Mouse (Mus musculus) hindbrain, embryonic 12.5 days (tissue): ENCODE measurements around the gene Zfand4. TPM values are rescaled to one million over a fixed set of nuclear protein-coding genes. Genes with fewer than 3 reads are reported as not detected.
A peak's percentile ranks its signal among the peaks of the same experiment; 100 is the strongest.

Experiments
- ATAC-seq: fragments of 200-750 bp; cut with Nextera tagmentation; 2 replicates; pipeline ENCODE4 v1.8.0; 2017; ENCODE audit warnings: moderate TSS enrichment; ENCODE audit not compliant: low FRiP score
- H3K27ac ChIP-seq: fragments of 300-500 bp; sonication (generic); 2 replicates; pipeline ENCODE4 v1.5.1; 2016; ENCODE audit warnings: mild to moderate bottlenecking
- H3K27me3 ChIP-seq: fragments of 300-500 bp; sonication (generic); 2 replicates; pipeline ENCODE4 v1.6.1; 2016; ENCODE audit warnings: mild to moderate bottlenecking
- H3K36me3 ChIP-seq: fragments of 300-500 bp; sonication (generic); 2 replicates; pipeline ENCODE4 v1.6.1; 2016; ENCODE audit warnings: mild to moderate bottlenecking
- H3K4me1 ChIP-seq: fragments of 300-500 bp; sonication (generic); 2 replicates; pipeline ENCODE4 v1.6.1; 2016
- H3K4me2 ChIP-seq: fragments of 300-500 bp; sonication (generic); replicated peaks from 2 replicates; pipeline ENCODE4 v1.6.1; 2016; ENCODE audit warnings: mild to moderate bottlenecking
- H3K4me3 ChIP-seq: fragments of 300-500 bp; sonication (generic); 2 replicates; pipeline ENCODE4 v1.5.1; 2016; ENCODE audit warnings: mild to moderate bottlenecking
- H3K9ac ChIP-seq: fragments of 300-500 bp; sonication (generic); 2 replicates; pipeline ENCODE4 v1.6.1; 2016; ENCODE audit warnings: mild to moderate bottlenecking, moderate library complexity
- H3K9me3 ChIP-seq: fragments of 300-500 bp; sonication (generic); replicated peaks from 2 replicates; pipeline ENCODE4 v1.6.1; 2016; ENCODE audit warnings: mild to moderate bottlenecking
- WGBS: fragments of 180-500 bp; shearing (Covaris S2); methylation state at CpG from one replicate; pipeline ENCODE4 v1.1.7; 2016; 5-methylcytosine and 5-hydroxymethylcytosine counted together
- polyA plus RNA-seq: library from polyadenylated mRNA; unstranded; fragments of >200 nt; fragmentation: Nextera tagmentation; extraction: Ambion mirVana; gene quantifications from 2 replicates; pipeline ENCODE4 v1.2.1, GENCODE M21; 2016

Zfand4 gene
- polyA plus RNA-seq, 1 experiment from 2014 or later: 8.9 TPM

DNA sequence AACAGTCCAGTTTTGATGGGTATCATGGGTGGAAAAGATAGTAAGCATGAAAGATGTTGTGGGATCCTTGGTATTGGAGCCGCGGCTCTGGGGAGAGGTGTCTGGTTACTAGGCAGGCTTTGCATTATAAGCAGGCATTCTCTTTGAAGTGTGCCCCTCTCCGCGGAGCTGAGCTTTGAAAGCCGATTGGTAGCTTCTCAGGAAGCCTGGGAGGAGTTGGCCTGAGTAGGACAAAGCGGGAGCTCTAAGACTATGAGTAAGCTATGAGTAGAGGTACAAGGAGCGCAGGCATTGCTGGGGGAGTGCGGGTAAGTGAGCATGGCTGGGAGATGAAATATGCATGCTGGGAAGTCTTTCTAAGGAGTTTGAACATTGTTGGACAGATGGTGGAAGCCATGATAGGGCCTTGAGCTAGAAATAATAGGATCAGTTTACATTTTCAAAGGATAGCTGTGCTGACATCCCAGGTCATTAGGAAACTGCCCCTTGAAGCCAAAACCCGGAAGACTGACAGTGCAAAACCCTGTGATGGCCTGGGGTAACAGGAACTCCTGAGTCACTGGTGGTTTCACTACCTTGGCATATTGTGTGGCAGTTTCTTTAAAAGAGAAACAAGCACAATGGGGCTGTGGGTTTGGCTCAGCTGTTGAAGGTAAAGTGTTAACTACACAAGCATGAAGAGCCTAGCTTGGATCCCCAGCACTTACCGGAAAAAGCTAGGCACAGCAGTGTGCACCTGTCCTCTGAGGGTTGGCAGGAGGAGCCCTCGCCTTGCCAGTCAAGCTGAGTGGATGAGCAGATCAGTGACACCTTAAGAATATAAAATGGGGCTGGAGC lies 2.5 kb downstream of the Zfand4 start:
- H3K4me1 ChIP-seq: peaks cover 11% of the 10 kb centered on the region
- WGBS: 16% methylated on average over 11 of the region's 11 CpGs
- peak overlapping the region; percentile 36; the same call in 1 of the 2 replicates for H3K27ac ChIP-seq
- H3K4me2 ChIP-seq: peak overlapping the region; percentile 50
- H3K4me3 ChIP-seq: peak overlapping the region; percentile 16
- peak; percentile 33 for ATAC-seq
- no peaks in the 10 kb centered on the region for H3K27me3 ChIP-seq
- peak overlapping the region; percentile 18; the same call in 1 of the 2 replicates for H3K9ac ChIP-seq
- no peaks in the 10 kb centered on the region for H3K9me3 ChIP-seq
- no peaks in the 10 kb centered on the region for H3K36me3 ChIP-seq

DNA sequence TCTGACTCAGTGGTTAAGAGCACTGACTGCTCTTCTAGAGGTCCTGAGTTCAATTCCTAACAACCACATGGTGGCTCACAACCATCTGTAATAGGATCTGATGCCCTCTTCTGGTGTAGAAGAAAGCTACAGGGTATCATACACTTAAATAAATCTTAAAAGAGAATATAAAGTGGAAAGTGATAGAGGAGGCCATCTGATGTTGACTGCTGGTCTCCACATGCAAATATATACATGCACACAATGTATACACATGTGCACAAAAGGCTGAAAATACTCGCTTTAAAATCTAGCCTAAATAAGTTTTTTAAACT lies 3.0 kb downstream of the Zfand4 start:
- Histone ChIP-seq H3K4me2 (no peak overlapping the region), H3K4me1 (peaks cover 11% of the 10 kb centered on the region), H3K27me3 (no peaks in the 10 kb centered on the region), H3K9me3 (no peaks in the 10 kb centered on the region), H3K4me3 (no peak overlapping the region), H3K9ac (no peak overlapping the region), H3K27ac (no peak overlapping the region), H3K36me3 (no peaks in the 10 kb centered on the region)
- 97% methylated on average over 1 of the region's 1 CpGs for WGBS
- ATAC-seq: no peak

DNA sequence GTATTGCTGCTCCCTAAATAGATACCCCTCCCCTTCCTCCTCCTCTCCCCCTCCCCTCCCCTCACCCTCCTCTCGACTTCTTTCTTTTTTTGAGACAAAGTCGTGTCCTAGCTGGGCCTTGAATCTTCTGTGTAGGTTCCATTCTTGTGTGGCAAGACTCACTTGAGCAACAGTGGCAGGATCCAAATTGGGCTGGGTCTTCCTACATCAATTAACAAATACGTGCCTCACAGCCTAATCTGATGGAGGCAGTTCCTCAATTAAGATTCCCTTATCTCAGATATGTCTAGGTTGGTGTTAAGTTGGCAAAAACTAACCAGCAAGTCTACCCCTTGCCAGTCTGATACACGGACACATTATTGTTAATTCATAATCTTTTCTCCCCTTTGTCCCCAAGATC lies 11.7 kb downstream of the Zfand4 start:
- 73% methylated on average over 4 of the region's 4 CpGs for WGBS

DNA sequence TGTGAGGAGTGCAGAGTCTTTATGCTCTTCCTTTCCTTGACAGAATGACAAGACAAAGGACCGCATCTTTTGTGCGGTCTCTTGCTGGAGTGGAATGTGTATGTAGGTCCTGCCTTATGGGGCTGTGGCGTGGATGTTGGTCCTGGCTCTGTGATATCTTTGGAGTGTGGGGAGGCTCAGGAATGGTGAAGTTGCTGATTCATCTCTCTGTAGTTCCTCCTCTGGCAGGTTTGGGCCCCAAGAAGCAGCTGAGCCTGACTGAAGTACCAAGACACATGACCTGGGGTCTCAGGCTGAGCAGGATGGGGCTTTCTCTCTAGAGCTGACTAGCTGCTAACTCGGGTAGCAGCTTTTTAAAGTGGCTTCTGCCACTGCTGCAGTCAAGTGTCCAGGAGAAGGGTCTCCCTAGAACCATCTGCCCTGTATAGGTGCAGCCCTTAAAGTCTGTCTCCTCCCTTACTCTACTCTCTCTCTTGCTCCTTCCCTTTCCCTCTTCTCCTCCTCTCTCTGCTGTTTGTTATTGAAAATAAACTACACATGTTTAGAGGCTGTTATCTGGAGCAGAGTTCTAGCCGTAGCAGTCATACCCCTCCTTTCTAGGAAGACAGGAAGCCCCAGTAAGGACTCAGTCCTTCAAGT lies 14.8 kb downstream of the Zfand4 start:
- Histone ChIP-seq H3K4me2 (no peak overlapping the region), H3K27me3 (no peaks in the 10 kb centered on the region), H3K4me3 (no peak overlapping the region), H3K27ac (no peak overlapping the region), H3K4me1 (no peaks in the 10 kb centered on the region), H3K9me3 (no peaks in the 10 kb centered on the region), H3K9ac (no peak overlapping the region), H3K36me3 (0 out of 2 replicates have a peak, but pooled peaks cover 9% of the 10 kb centered on the region)
- ATAC-seq: no peak
- 81% methylated on average over 5 of the region's 5 CpGs for WGBS

More for the DNA sequence above, 11.7 kb downstream of the Zfand4 start:
- H3K4me1 ChIP-seq: no peaks in the 10 kb centered on the region
- H3K4me3 ChIP-seq: no peak overlapping the region
- 0 out of 2 replicates have a peak, but pooled peaks cover 6% of the 10 kb centered on the region for H3K36me3 ChIP-seq
- ATAC-seq: no peak
- no peaks in the 10 kb centered on the region for H3K9me3 ChIP-seq
- H3K27ac ChIP-seq: no peak overlapping the region
- no peak overlapping the region for H3K4me2 ChIP-seq
- no peak overlapping the region for H3K9ac ChIP-seq
- H3K27me3 ChIP-seq: no peaks in the 10 kb centered on the region

DNA sequence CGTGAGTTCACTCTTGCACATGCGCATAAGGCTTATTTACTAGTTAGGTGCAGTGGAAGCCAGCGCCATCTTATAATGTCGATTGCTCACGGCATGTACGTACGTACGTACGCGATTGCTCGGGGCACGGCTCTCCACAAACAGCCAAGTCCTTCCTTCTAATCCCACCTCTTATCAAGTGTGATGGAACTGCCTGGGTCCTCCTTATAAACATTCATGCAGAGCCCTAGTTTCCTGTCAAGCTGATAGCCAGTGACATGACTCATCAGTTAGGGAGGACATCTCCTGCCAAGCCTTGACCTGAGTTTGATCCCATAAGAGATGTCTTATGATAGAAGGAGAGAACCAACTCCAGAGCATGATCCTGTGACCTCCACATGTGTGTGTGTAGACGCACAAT lies 17.0 kb downstream of the Zfand4 start:
- Histone ChIP-seq H3K4me3 (no peak overlapping the region), H3K4me2 (no peak overlapping the region), H3K9ac (no peak overlapping the region), H3K9me3 (no peaks in the 10 kb centered on the region), H3K4me1 (no peaks in the 10 kb centered on the region), H3K27me3 (no peaks in the 10 kb centered on the region), H3K27ac (no peak overlapping the region), H3K36me3 (0 out of 2 replicates have a peak, but pooled peaks cover 3% of the 10 kb centered on the region)
- no peak for ATAC-seq
- WGBS: 95% methylated on average over 13 of the region's 13 CpGs

DNA sequence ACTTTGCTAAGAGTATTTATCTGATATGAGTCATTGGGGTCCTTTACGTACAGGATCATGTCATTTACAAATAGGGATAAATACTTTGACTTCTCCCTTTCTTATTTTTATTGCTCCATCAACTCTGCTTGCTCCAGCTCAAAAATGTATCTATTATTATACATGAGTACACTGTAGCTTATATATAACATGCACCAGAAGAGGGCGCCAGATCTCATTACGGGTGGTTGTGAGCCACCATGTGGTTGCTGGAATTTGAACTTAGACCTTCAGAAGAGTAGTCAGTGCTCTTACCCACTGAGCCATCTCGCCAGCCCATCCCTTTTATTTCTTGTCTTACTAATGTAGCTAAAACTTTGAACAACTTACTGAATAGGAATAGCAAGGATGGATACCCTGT lies 18.5 kb downstream of the Zfand4 start:
- 0 out of 2 replicates have a peak, but pooled peaks cover 3% of the 10 kb centered on the region for H3K36me3 ChIP-seq
- no peaks in the 10 kb centered on the region for H3K4me1 ChIP-seq
- no peak overlapping the region for H3K4me3 ChIP-seq
- H3K9ac ChIP-seq: no peak overlapping the region
- no peak overlapping the region for H3K27ac ChIP-seq
- no peaks in the 10 kb centered on the region for H3K27me3 ChIP-seq
- no peak for ATAC-seq
- 50% methylated on average over 4 of the region's 4 CpGs for WGBS
- no peaks in the 10 kb centered on the region for H3K9me3 ChIP-seq
- H3K4me2 ChIP-seq: no peak overlapping the region

DNA sequence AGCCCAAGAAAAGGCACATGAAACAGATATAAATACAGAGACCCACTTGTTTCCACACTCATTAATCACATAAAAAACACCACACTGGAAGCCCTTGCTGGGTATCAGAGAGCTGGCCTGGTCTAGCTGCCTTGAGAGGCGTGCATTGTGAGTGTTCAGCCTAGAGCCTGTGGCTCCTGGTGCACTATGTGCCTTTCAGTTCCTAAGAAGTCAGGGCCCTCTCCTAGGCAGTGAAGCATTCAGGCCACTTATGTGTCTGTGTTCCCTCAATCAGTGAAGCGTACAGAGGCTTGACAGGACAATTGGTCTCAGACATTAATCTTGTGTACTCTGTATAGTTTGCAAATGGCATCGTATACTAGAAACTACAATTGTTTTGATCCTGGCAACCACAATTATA lies 19.3 kb downstream of the Zfand4 start:
- H3K4me2 ChIP-seq: no peak overlapping the region
- no peak for ATAC-seq
- H3K36me3 ChIP-seq: 0 out of 2 replicates have a peak, but pooled peaks cover 3% of the 10 kb centered on the region
- no peaks in the 10 kb centered on the region for H3K9me3 ChIP-seq
- no peaks in the 10 kb centered on the region for H3K27me3 ChIP-seq
- no peak overlapping the region for H3K9ac ChIP-seq
- no peak overlapping the region for H3K27ac ChIP-seq
- no peaks in the 10 kb centered on the region for H3K4me1 ChIP-seq
- H3K4me3 ChIP-seq: no peak overlapping the region
- 61% methylated on average over 3 of the region's 3 CpGs for WGBS

DNA sequence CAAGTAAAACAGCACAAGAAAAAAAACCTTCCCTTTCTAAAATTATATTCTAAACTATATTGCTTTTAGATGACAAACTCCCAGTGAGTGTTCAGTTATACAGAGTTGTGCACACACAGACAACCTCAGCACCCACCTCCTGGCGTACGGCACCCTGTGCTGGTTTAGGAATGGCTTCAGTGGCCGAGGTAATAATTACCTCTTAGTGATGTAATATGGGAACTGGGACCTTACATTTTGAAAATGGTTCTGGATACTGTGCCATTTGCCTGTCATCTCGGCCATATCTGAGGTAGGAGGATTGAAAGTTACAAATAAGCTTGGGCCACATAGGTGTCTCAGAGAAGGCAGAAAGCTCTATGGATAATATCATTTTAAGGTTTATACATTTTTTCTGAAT lies 22.3 kb downstream of the Zfand4 start:
- no peak overlapping the region for H3K9ac ChIP-seq
- ATAC-seq: no peak
- H3K27ac ChIP-seq: no peak overlapping the region
- H3K4me3 ChIP-seq: no peak overlapping the region
- no peaks in the 10 kb centered on the region for H3K4me1 ChIP-seq
- 94% methylated on average over 4 of the region's 4 CpGs for WGBS
- no peaks in the 10 kb centered on the region for H3K27me3 ChIP-seq
- no peak overlapping the region for H3K4me2 ChIP-seq
- no peaks in the 10 kb centered on the region for H3K36me3 ChIP-seq
- no peaks in the 10 kb centered on the region for H3K9me3 ChIP-seq

DNA sequence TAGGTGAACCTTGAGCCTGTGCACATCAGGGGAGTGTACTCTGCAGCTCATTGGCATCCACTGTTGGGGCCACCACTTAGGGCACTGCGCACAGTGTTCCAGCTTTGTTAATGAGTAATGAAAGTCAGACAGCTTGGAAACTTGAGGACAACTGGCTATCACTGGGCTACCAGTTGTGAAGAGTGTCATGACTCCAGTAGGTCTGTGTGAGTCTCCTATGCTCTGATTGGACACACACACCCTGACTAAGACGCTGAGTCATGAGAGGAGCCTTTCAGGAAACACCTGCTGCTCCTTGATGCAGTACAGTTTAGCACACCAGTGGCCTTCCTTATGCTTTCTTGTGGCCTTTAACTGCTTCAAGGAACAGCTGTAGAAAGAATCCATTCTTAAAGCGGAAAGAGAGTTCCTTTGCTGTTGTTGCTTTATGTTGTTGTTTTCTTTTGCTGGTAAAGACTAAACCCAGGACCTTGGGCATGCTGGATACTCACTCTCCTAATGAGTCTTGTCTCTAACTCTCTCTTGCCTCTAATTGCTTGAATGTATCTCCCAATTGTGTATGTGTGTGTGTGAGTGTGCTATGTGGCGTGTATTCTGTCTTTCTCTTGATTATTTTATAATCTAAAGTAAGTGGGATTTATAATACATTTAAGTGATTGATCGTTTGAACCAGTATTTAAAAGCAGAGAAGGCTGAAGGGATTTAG lies 23.0 kb downstream of the Zfand4 start:
- Histone ChIP-seq H3K27ac (no peak overlapping the region), H3K9ac (no peak overlapping the region), H3K4me1 (no peaks in the 10 kb centered on the region), H3K36me3 (no peaks in the 10 kb centered on the region), H3K4me2 (no peak overlapping the region), H3K4me3 (no peak overlapping the region), H3K27me3 (no peaks in the 10 kb centered on the region), H3K9me3 (no peaks in the 10 kb centered on the region)
- 81% methylated on average over 5 of the region's 5 CpGs for WGBS
- ATAC-seq: no peak

DNA sequence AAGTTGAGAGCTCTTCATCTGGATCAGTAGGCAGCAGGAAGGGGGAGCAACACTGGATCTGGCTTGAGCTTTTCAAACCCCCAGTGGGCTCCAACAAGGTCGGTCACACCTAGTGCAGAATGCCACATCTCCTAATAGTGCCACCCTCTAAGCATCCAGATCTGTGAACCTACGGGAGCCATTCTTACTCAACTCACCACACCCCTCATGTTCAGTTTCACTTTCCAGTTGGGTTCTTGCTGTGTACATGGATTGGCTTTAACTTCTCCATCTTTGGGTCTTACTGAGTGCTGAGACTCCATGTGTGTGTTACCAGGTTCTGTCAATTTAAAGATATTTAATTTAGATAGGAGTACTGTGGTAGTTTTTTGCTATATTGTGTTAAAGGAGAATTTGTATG lies 47.4 kb downstream of the Zfand4 start:
- Histone ChIP-seq H3K9ac (no peak overlapping the region), H3K9me3 (no peaks in the 10 kb centered on the region), H3K4me1 (no peaks in the 10 kb centered on the region), H3K4me3 (no peak overlapping the region), H3K27me3 (no peaks in the 10 kb centered on the region), H3K27ac (no peak overlapping the region), H3K4me2 (no peak overlapping the region), H3K36me3 (peaks cover 3% of the 10 kb centered on the region; the same call in 1 of the 2 replicates)
- WGBS: 95% methylated on average over 2 of the region's 2 CpGs
- ATAC-seq: no peak

DNA sequence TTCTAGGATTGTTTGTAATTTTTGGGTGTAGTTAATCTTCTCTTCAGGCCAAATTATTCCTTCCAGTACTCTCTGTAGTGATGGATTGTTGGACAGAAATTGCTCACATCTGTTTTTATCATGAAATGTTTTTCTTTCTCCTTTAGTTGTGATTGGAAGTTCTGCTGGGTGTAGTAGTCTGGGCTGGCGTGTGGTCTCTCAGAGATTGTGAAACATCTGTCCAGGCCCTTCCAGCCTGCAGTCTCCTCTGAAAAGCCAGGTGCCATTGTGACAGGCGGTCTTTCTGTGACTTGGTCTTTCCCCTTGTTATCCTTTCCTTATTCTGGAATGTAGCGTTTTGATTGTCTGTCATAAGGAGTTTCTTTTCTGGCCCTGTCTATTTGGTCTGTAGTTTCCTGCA lies 55.2 kb downstream of the Zfand4 start:
- no peak overlapping the region for H3K27ac ChIP-seq
- H3K4me2 ChIP-seq: no peak overlapping the region
- H3K27me3 ChIP-seq: no peaks in the 10 kb centered on the region
- WGBS: 76% methylated on average over 3 of the region's 3 CpGs
- H3K36me3 ChIP-seq: peaks cover 2% of the 10 kb centered on the region; the same call in 1 of the 2 replicates
- H3K4me1 ChIP-seq: no peaks in the 10 kb centered on the region
- no peak for ATAC-seq
- H3K9ac ChIP-seq: no peak overlapping the region
- H3K9me3 ChIP-seq: no peaks in the 10 kb centered on the region
- no peak overlapping the region for H3K4me3 ChIP-seq

DNA sequence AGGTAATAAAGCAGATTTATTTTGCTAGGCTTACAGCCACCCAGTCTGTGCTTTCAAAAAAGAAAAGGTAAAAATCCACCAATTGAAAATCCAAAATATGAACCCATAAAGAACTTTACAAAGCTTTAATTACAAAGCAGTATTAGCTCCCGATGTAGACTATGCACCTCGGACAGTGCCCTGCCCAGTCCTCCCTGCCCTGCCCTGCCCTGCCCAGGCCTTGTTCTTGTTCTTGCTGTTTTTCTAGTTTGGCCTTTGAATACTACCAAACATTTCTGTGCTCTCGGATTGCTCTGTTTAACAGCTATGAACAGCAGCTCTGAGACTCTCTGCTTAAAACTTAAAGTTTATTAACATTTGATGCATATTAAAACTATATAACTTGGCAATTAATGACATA lies 62.6 kb downstream of the Zfand4 start:
- Histone ChIP-seq H3K36me3 (no peaks in the 10 kb centered on the region), H3K27me3 (no peaks in the 10 kb centered on the region), H3K9ac (no peak overlapping the region), H3K4me1 (no peaks in the 10 kb centered on the region), H3K4me3 (no peak overlapping the region), H3K9me3 (no peaks in the 10 kb centered on the region), H3K27ac (no peak overlapping the region), H3K4me2 (no peak overlapping the region)
- no peak for ATAC-seq
- WGBS: 89% methylated on average over 3 of the region's 3 CpGs
